ENCODE assay signal across 14 mouse cellular contexts in genomic region chr19:40298574-40298973, GRCm38 (mm10). TPM values are rescaled to one million over a fixed set of nuclear protein-coding genes. Genes with fewer than 3 reads are reported as not detected.
DNase-seq lines count a peak whose midpoint lies in the region; ATAC-seq lines count a peak whose summit lies in the region.
"Had no signal": no experiment of that assay in that cellular context is flagged by ENCODE, and none has a peak within 500 bp of the region (broad histone marks: within the 10 kb centered on the region; RNA-seq: fewer than 3 reads in every experiment).

No protein-coding gene starts in this region.

- H3K9me3 ChIP-seq in erythroblast, embryonic 14.5 days (ENCODE audit: control insufficient read depth, low read length) = no peaks in the 10 kb centered on the region
- H3K9me3 ChIP-seq in intestine, embryonic 14.5 days (ENCODE audit: control insufficient read depth, low read length) = no peaks in the 10 kb centered on the region
- no peaks in the 10 kb centered on the region for H3K9me3 ChIP-seq in intestine, embryonic 15.5 days
- H3K9me3 ChIP-seq in liver, embryonic 16.5 days (replicated peaks; ENCODE audit: control insufficient read depth, low read length) = no peaks in the 10 kb centered on the region
- H3K9me3 ChIP-seq in forebrain, embryonic 10.5 days = no peaks in the 10 kb centered on the region
- H3K9me3 ChIP-seq: forebrain, embryonic 13.5 days; hindbrain, embryonic 15.5 days; limb, embryonic 10.5 days had no signal

- ATAC-seq in erythroblast, adult 5-6 weeks (replicated peaks; ENCODE audit: low FRiP score, poor library complexity, severe bottlenecking) = no peak
- ATAC-seq in intestine, embryonic 14.5 days (replicated peaks; ENCODE audit: low FRiP score, low TSS enrichment, low read depth) = no peak
- no peak for ATAC-seq in intestine, embryonic 15.5 days
- ATAC-seq in liver, embryonic 16.5 days (ENCODE audit: low read depth) = no peak
- ATAC-seq: forebrain, embryonic 13.5 days had no signal

- no peak for DNase-seq in intestine, embryonic 14.5 days (ENCODE audit: low spot score)
- DNase-seq in layer of hippocampus, adult 9-10 months (ENCODE audit: low spot score) = peak; percentile 63
- no peak for DNase-seq in thymus, postnatal 25 days
- no peak for DNase-seq in forebrain, embryonic 10.5 days (ENCODE audit: extremely low spot score, low spot score)
- DNase-seq: adrenal gland, postnatal 25 days; cerebellum, adult 8-10 months; gastrocnemius, postnatal 25 days had no signal

- H3K36me3 ChIP-seq in erythroblast, embryonic 14.5 days (ENCODE audit: control insufficient read depth) = peaks cover 62% of the 10 kb centered on the region
- no peaks in the 10 kb centered on the region for H3K36me3 ChIP-seq in intestine, embryonic 14.5 days (ENCODE audit: control insufficient read depth, insufficient read depth, low read length)
- H3K36me3 ChIP-seq in intestine, embryonic 15.5 days = 0 out of 2 replicates have a peak, but pooled peaks cover 2% of the 10 kb centered on the region
- H3K36me3 ChIP-seq in liver, embryonic 16.5 days (ENCODE audit: control insufficient read depth, insufficient read depth) = no peaks in the 10 kb centered on the region
- H3K36me3 ChIP-seq in forebrain, embryonic 10.5 days (replicated peaks) = no peaks in the 10 kb centered on the region
- H3K36me3 ChIP-seq: hindbrain, embryonic 15.5 days; limb, embryonic 10.5 days had no signal

- H3K9ac ChIP-seq in intestine, embryonic 14.5 days (ENCODE audit: low read length) = no peak overlapping the region
- H3K9ac ChIP-seq in intestine, embryonic 15.5 days = no peak overlapping the region
- H3K9ac ChIP-seq in liver, embryonic 16.5 days (ENCODE audit: low read depth, low read length) = peak overlapping the region; percentile 14
- H3K9ac ChIP-seq: forebrain, embryonic 13.5 days; hindbrain, embryonic 15.5 days had no signal

- H3K27me3 ChIP-seq in erythroblast, embryonic 14.5 days (ENCODE audit: control insufficient read depth) = no peaks in the 10 kb centered on the region
- no peaks in the 10 kb centered on the region for H3K27me3 ChIP-seq in intestine, embryonic 14.5 days (replicated peaks; ENCODE audit: control insufficient read depth, insufficient read depth, low read length)
- no peaks in the 10 kb centered on the region for H3K27me3 ChIP-seq in intestine, embryonic 15.5 days (replicated peaks)
- no peaks in the 10 kb centered on the region for H3K27me3 ChIP-seq in liver, embryonic 16.5 days (ENCODE audit: control insufficient read depth, insufficient read depth, low read depth, low read length)
- H3K27me3 ChIP-seq in forebrain, embryonic 10.5 days (ENCODE audit: poor library complexity, severe bottlenecking) = no peaks in the 10 kb centered on the region
- H3K27me3 ChIP-seq: forebrain, embryonic 13.5 days; hindbrain, embryonic 15.5 days had no signal

- no peak overlapping the region for H3K4me2 ChIP-seq in intestine, embryonic 14.5 days (ENCODE audit: low read length)
- no peak overlapping the region for H3K4me2 ChIP-seq in intestine, embryonic 15.5 days (replicated peaks)
- H3K4me2 ChIP-seq in liver, embryonic 16.5 days (ENCODE audit: low read depth, low read length) = peak overlapping the region; percentile 56
- H3K4me2 ChIP-seq: forebrain, embryonic 13.5 days; hindbrain, embryonic 15.5 days had no signal

- peaks cover 55% of the 10 kb centered on the region for H3K4me1 ChIP-seq in erythroblast, embryonic 14.5 days (ENCODE audit: control insufficient read depth)
- H3K4me1 ChIP-seq in intestine, embryonic 14.5 days (replicated peaks; ENCODE audit: control insufficient read depth, insufficient read depth, low read length) = peaks cover 14% of the 10 kb centered on the region
- H3K4me1 ChIP-seq in intestine, embryonic 15.5 days (replicated peaks) = 0 out of 2 replicates have a peak, but pooled peaks cover 5% of the 10 kb centered on the region
- peaks cover 30% of the 10 kb centered on the region for H3K4me1 ChIP-seq in liver, embryonic 16.5 days (ENCODE audit: control insufficient read depth, low read depth, low read length)
- H3K4me1 ChIP-seq in forebrain, embryonic 10.5 days = peaks cover 9% of the 10 kb centered on the region; the same call in 1 of the 2 replicates
- H3K4me1 ChIP-seq: forebrain, embryonic 13.5 days; hindbrain, embryonic 15.5 days had no signal

- peak overlapping the region; percentile 11 for H3K4me3 ChIP-seq in erythroblast, embryonic 14.5 days (replicated peaks)
- no peak overlapping the region for H3K4me3 ChIP-seq in intestine, embryonic 14.5 days (ENCODE audit: low read depth, low read length)
- no peak overlapping the region for H3K4me3 ChIP-seq in intestine, embryonic 15.5 days (replicated peaks)
- peak overlapping the region; percentile 30 for H3K4me3 ChIP-seq in liver, embryonic 16.5 days (ENCODE audit: low read depth, low read length)
- no peak overlapping the region for H3K4me3 ChIP-seq in forebrain, embryonic 10.5 days
- H3K4me3 ChIP-seq: forebrain, embryonic 13.5 days; hindbrain, embryonic 15.5 days; limb, embryonic 10.5 days had no signal

- WGBS in intestine, embryonic 14.5 days = 88% methylated on average over 2 of the region's 2 CpGs
- WGBS in intestine, embryonic 15.5 days = 85% methylated on average over 2 of the region's 2 CpGs
- 72% methylated on average over 2 of the region's 2 CpGs for WGBS in liver, embryonic 16.5 days (ENCODE audit: insufficient replicate concordance)
- 95% methylated on average over 2 of the region's 2 CpGs for WGBS in forebrain, embryonic 10.5 days

- 0 out of 2 replicates have a peak overlapping the region, but pooled peaks have one; percentile 1 for H3K27ac ChIP-seq in intestine, embryonic 14.5 days (ENCODE audit: low read depth)
- no peak overlapping the region for H3K27ac ChIP-seq in intestine, embryonic 15.5 days
- H3K27ac ChIP-seq in liver, embryonic 16.5 days (ENCODE audit: low read length) = peak overlapping the region; percentile 91
- no peak overlapping the region for H3K27ac ChIP-seq in forebrain, embryonic 10.5 days
- H3K27ac ChIP-seq: forebrain, embryonic 13.5 days; hindbrain, embryonic 15.5 days; limb, embryonic 10.5 days had no signal

RNA-seq across cellular contexts. Expression of gene Pdlim1, which starts 26.9 kb away (rescaled TPM):
- 1.5 and 3.5 TPM in 2 replicates for polyA plus RNA-seq in erythroblast, embryonic 14.5 days (2012)
- total RNA-seq in erythroblast, adult 5-6 weeks (2015; ENCODE audit: low replicate concordance) = 19.6 and 24.0 TPM in 2 replicates
- 8.9 and 32.3 TPM in 2 replicates for total RNA-seq in erythroblast, adult 5-6 weeks (2017; ENCODE audit: low replicate concordance)
- 192 and 200 TPM in 2 replicates for polyA plus RNA-seq in intestine, embryonic 14.5 days (2014; fragmentation: Nextera tagmentation; extraction: Ambion mirVana)
- polyA plus RNA-seq in intestine, embryonic 15.5 days (2015; fragmentation: Nextera tagmentation; extraction: Ambion mirVana) = 195 and 211 TPM in 2 replicates
- polyA plus RNA-seq in liver, embryonic 16.5 days (2015; fragmentation: Nextera tagmentation; extraction: Ambion mirVana) = 70.4 and 73.8 TPM in 2 replicates
- polyA plus RNA-seq in forebrain, embryonic 10.5 days (2016; fragmentation: Nextera tagmentation; extraction: Ambion mirVana) = 96.1 and 108 TPM in 2 replicates

Comparison
In these comparisons a context has a peak if more than half of its experiments do, and no peak if none do; other contexts are left out.
1. H3K27ac ChIP-seq: peak in intestine, embryonic 14.5 days (single experiment) and liver, embryonic 16.5 days (single experiment); none in intestine, embryonic 15.5 days (single experiment) and forebrain, embryonic 10.5 days (single experiment).
2. H3K4me3 ChIP-seq: peak in erythroblast, embryonic 14.5 days (single experiment) and liver, embryonic 16.5 days (single experiment); none in intestine, embryonic 14.5 days (single experiment), intestine, embryonic 15.5 days (single experiment) and forebrain, embryonic 10.5 days (single experiment).
3. RNA of gene Pdlim1, which starts 26.9 kb away (polyA plus RNA-seq): 195 to 211 TPM in intestine, embryonic 15.5 days, 192 to 200 TPM in intestine, embryonic 14.5 days, 96.1 to 108 TPM in forebrain, embryonic 10.5 days and 70.4 to 73.8 TPM in liver, embryonic 16.5 days; 1.5 to 3.5 TPM in erythroblast, embryonic 14.5 days; every median in the first group is over 10 times any median in the second.